Mouse (Mus musculus) spleen, adult 2 months (tissue): ENCODE measurements at regions not wholly inside any gene's neighbourhood (a gene's known extent, or its start where the extent isn't known, plus 50 kb on each side); places are given as distances from the start of the nearest gene placed in this dataset.

ENCODE experiments used
- CTCF ChIP-seq: fragments of 200-500 bp; IDR thresholded peaks from 2 replicates; pipeline ENCODE4 v1.5.1; 2011; ENCODE audit warnings: mild to moderate bottlenecking, inconsistent platforms; ENCODE audit not compliant: insufficient read depth, insufficient read length, insufficient replicate concordance; ENCODE audit errors: extremely low read depth
- POLR2A ChIP-seq: fragments of 200-500 bp; IDR thresholded peaks from 2 replicates; pipeline ENCODE4 v1.6.1; 2011; ENCODE audit warnings: low read depth, low read length, inconsistent platforms

GRCm38 (mm10) chr8:34590976-34591749 lies 479.6 kb upstream of the Gm10131 start:
- no peak for TF ChIP-seq CTCF
- no peak for TF ChIP-seq POLR2A
